Mouse (Mus musculus) right cerebral cortex, postnatal 10 days (tissue): Measurements from ENCODE around the gene Psmd4.
"Not testable (repeated sequence)": the region's sequence is repeated elsewhere in the genome, so short reads cannot be mapped to it uniquely, and the experiment has no call there.

ENCODE experiments used
- DNase-seq, 2 experiments: peaks; one replicate each; pipeline ENCODE4 v3.0.0; 2021; ENCODE audit warnings: low spot score in 2 of 2

The Psmd4 gene

DNA sequence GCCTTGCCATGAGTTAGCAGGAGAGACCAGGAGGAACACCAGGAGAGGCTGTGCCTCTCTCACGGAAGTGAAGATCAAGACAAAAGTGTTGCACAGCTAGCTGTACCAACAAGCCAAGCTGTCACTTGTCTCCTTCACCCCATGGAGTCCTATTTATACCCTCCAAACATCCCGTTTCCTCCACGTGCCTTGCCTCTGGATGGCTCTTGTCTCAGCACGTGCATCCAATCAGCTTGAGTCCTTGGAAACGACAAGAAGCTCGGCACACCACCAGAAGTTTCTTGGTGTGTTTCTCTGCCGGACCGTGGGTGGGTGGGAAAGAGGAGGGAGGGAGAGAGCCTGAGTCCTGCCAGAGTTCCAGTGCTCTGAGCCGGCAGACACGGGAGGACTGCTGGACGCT is 17.9 kb downstream of the Psmd4 start:
- peak in 1 of 2 experiments; percentile 78 for DNase-seq

- DNase-seq = not testable (repeated sequence)
These were observed 21.5 kb downstream of the Psmd4 start for GRCm38 (mm10) chr3:95020956-95021355.

DNA sequence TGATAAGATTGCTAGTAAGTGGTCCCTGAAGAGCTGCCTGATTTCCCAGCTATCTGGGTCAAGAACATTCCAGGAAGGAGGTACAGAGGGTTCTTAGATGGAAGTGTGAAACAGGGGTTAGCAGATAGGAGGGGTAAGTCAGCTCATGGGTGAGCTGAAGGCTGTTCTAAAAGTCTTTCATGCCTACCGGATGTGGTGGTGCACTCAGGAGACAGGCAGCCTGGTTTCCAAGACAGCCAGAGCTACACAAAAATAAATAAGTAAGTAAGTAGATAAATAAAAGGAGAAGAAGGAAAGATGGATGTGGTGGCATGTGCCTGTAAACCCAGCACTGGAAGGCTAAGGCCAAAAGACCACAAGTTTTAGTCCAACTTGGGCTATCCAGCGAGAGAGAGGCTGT is 23.7 kb downstream of the Psmd4 start:
- no peak for DNase-seq

- DNase-seq = no peak
These were observed 25.8 kb downstream of the Psmd4 start for GRCm38 (mm10) chr3:95016532-95017056.

GRCm38 (mm10) chr3:95015891-95016531 is 26.4 kb downstream of the Psmd4 start:
- peak; percentile 96 for DNase-seq

DNA sequence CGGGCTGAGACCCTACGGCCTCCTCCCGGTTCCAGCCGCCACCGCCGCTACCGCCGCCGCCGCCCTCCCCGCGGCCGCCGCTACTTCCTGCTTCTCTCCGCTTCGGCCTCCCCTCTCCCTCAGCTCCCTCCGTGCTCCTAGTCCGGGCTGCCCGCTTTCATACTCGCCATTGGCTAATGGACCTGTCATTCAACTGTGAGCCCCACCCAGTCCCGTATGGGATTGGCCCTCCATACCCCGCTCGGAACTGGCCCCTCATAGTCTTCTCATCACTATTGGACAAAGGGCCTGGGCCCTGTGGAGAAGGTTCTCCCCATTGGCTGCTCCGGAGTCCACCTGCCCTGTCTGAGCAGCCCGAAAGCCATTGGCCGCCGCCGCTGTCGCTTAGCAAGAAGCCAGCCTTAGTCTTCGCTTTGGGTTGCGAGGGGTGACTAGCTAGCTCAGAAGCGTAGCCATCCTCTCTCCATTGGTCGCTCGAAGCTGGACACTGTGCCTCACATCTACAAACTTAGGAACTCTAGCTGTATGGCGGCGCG is 27.0 kb downstream of the Psmd4 start, which contains the start of gene Zfp687:
Gene Zfp687 (minus strand): TSS at position 112 of the 536 bp plus-strand sequence.
- peak; percentile 100 for DNase-seq

DNA sequence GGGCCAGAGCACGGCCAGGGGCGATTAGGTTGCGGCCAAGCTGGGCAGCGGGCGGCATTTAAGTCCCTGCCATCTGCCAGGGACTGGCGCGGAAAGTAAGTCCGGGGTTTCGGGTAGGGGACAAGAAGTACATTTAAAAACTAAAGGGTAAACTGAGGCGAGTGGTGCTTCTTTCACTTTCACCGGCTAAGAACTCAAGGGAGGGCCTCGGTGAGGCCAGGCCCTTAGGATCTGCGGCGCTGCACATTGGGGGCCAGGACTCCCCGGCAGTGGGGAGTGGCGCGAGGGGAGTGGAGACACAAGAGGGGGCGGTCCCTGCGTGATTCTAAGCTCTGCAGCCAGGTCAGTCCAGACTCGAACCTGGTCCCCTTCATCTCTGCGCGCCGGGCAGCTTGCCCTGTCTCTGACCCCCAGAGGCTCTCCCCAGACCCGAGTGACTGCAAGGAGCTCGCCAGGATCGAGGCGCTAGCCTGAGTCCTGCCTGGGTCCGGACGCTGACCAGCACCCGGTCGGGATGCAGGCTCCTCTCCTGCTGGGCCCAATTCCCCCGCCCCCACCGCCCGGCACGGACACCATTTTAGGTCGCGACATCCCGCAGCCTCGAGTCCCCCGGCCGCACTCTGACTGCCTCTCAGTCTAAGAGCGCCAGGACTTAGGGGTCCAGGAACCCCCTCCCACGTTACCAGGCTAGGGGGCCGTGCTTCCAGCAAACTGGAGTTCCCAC is 27.8 kb downstream of the Psmd4 start:
- DNase-seq = peak in 1 of 2 experiments; percentile 70

DNA sequence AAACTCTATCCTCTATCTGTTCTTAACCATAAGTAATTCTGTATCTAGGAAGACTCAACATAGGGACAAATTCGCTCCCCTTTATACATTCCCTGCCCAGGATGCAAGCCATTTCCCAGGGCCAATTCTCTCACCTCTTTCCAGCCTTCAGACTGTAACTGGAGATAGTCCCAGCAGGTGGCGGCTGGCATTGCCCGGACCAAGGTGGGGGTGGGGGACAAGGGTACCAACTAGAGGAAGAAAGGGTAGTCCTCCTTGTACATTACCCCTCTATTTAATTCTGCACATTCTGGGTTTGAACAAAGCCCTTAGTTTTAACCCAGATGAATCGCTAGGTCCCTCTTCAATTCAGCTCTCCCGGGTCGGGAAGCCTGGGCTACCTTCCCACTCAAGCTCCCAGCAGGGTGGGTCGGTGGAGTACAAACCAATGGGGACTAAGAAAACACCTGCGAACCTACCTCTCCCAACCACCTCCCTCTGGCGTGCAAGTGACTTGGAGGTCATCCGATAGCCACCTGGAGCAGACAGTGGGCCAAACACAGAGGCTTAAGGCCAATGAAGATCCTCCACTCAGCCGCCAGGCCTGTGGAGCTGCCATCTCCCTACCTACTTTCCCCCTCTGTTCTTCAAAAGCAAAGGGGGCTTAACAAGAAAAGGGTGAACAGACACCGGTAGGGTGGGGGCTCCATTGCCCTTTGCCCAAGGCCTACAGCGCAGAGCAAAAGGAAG is 28.6 kb downstream of the Psmd4 start:
- DNase-seq = peak in 1 of 2 experiments; percentile 37

DNA sequence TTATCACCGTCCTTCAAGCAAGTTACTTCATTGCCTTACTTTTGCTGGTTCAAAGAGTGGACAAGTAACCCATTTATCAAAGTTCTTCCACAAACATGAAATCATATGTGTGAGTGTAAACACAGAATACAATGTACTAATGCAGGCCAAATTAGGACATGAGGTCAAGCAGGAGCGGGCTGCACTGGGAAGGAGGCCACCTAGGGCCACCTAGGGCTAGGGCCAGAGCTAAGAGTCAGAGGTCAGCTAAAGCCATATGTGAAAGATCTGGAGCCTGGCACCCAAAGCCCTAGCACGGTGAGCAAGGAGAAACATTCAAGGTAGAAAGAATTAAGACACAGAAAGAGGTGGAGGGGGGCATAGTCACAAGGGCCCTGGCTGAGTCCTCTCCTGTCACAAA is 29.4 kb downstream of the Psmd4 start:
- peak in 1 of 2 experiments; percentile 38 for DNase-seq

GRCm38 (mm10) chr3:95010396-95010795 is 32.0 kb downstream of the Psmd4 start:
- no peak for DNase-seq

GRCm38 (mm10) chr3:95007706-95008105 is 34.7 kb downstream of the Psmd4 start:
- DNase-seq = no peak

GRCm38 (mm10) chr3:95005651-95006050 is 36.8 kb downstream of the Psmd4 start:
- no peak for DNase-seq

GRCm38 (mm10) chr3:95003273-95003672 is 39.1 kb downstream of the Psmd4 start:
- no peak for DNase-seq

DNA sequence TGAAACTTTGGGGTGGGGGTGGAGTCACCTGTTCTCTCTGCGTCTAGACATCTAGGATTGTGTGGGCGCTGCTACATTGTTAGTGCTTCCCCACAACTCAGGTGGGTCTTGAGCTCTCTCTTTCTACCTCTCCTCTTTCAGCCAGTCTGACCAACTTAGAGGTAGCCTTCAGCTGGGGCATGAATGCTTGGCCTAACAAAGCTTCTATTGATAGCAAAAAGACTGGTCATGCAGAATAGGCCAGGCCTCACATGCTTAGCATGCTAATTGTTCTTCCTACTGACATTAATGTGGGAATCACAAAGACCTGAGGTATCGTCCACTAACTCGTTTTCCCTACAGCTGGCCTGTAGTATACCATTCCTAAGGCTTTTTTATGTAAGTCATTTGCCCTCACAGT is 39.8 kb downstream of the Psmd4 start:
- DNase-seq = no peak

GRCm38 (mm10) chr3:94996946-94997345 is 45.5 kb downstream of the Psmd4 start:
- peak; percentile 73 to 86 for DNase-seq

DNA sequence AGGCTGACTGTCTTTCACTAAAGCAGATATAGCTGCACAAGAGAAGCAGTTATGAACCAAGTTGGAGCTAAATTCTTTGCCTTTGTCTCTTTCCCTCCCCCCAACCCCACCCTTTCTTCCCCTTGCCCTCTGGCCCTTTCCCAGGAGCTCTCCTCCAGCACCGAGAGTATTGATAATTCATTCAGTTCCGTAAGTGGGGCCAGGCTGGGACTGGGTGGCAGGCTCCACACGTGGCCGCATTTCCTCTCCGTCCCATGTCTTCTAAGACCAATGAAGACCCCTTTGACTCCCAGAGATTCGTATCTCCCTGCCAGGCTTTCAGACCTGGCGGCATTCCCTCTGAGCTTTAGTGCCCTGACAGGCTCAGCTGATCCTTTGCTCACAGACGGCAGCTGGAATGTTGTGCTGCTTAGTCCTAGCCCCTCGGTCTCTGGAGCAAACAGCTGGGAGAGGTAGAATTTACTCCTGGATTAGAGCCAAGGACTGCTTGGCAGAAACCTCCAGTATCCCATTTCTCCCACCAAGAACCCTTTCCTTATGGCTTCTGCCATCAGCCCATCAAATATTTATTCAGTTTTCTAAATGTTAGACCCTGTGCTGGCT is 53.2 kb downstream of the Psmd4 start:
- no peak for DNase-seq

- DNase-seq = no peak
These were observed 54.8 kb downstream of the Psmd4 start for GRCm38 (mm10) chr3:94987578-94987977.

- DNase-seq = no peak
These were observed 56.9 kb downstream of the Psmd4 start for GRCm38 (mm10) chr3:94985513-94985912.

DNA sequence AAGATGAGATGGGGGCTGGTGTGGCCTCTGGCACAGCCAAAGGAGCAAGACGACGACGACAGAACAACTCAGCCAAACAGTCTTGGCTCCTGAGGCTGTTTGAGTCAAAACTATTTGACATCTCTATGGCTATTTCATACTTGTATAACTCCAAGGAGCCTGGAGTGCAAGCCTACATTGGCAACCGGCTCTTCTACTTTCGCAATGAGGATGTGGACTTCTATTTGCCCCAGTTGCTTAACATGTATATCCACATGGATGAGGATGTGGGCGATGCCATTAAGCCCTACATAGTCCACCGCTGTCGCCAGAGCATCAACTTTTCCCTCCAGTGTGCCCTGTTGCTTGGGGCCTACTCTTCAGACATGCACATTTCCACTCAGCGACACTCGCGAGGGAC is 58.1 kb downstream of the Psmd4 start:
- no peak for DNase-seq
